Mouse (Mus musculus): ENCODE data around the gene Gbp8. TPM values are rescaled to one million over a fixed set of nuclear protein-coding genes. Genes with fewer than 3 reads are reported as not detected.
"Not testable (repeated sequence)": the region's sequence is repeated elsewhere in the genome, so short reads cannot be mapped to it uniquely, and the experiment has no call there.

Gbp8 gene
- polyA plus RNA-seq, 1 experiment from 2014 or later, result 1.5 TPM

DNA sequence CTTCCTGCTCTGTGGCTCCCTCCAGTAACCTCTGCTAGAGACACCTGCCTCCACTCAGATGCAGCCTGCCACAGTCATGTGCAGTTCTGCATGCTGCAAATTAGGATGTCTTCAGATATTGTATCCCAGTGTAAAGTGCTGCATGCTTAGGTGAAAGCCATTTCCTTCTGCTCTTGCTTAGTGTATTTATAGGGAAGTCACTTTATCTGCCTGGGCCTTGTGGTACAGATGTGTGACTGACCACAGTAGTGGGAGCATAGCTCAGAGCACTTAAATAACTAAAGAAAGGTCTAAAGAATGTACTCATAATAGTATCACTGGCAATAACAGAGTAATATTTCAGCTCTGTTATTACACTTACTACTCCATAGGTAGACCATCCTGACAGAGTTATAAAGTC lies 57.4 kb downstream of the Gbp8 start:
- Histone ChIP-seq H3K4me2 (replicated peaks; ENCODE audit: low read depth) (no peak overlapping the region), H3K27me3 (replicated peaks; ENCODE audit: control insufficient read depth, insufficient read depth, low read length) (no peaks in the 10 kb centered on the region), H3K27ac (ENCODE audit: low read depth, low read length) (no peak overlapping the region), H3K4me3 (ENCODE audit: low read depth, low read length) (no peak overlapping the region), H3K9me3 (ENCODE audit: control insufficient read depth) (0 out of 2 replicates have a peak, but pooled peaks cover 3% of the 10 kb centered on the region), H3K36me3 (ENCODE audit: control insufficient read depth, insufficient read depth) (no peaks in the 10 kb centered on the region), H3K4me1 (replicated peaks; ENCODE audit: control insufficient read depth, insufficient read depth, low read length) (no peaks in the 10 kb centered on the region), H3K9ac (ENCODE audit: low read depth, low read length) (no peak overlapping the region)
- TF ChIP-seq CTCF (IDR thresholded peaks at IDR 0.05; ENCODE audit: low read depth), result no peak
- no peak for ATAC-seq

- H3K4me1 ChIP-seq (replicated peaks; ENCODE audit: control insufficient read depth, insufficient read depth, low read length); H3K36me3 ChIP-seq (ENCODE audit: control insufficient read depth, insufficient read depth); H3K9ac ChIP-seq (ENCODE audit: low read depth, low read length); H3K4me2 ChIP-seq (replicated peaks; ENCODE audit: low read depth); H3K27ac ChIP-seq (ENCODE audit: low read depth, low read length); H3K27me3 ChIP-seq (replicated peaks; ENCODE audit: control insufficient read depth, insufficient read depth, low read length); H3K4me3 ChIP-seq (ENCODE audit: low read depth, low read length); H3K9me3 ChIP-seq (ENCODE audit: control insufficient read depth); ATAC-seq: not testable (repeated sequence)
These were observed 71.0 kb downstream of the Gbp8 start for GRCm38 (mm10) chr5:105068356-105068755.

DNA sequence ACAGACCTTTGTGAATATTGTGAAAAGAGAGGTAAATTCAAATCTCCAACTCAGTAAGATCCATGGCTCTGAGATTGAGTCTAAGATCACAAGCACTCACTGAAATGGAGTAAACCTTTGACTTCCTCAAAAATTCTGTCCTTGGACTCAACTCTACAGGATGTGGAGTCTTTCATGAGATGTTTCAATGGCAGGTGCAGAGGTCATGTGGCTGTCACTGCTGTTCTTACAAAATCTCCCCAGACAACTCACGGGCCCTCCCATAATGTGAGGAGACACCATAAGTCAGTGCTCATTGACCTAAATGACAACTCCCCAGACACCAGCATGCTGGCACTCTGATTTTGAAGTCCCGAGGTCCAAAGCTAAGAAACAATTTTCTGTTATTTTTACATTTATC lies 74.9 kb downstream of the Gbp8 start:
- not testable (repeated sequence) for H3K4me1 ChIP-seq (replicated peaks; ENCODE audit: control insufficient read depth, insufficient read depth, low read length); ATAC-seq; H3K36me3 ChIP-seq (ENCODE audit: control insufficient read depth, insufficient read depth); H3K4me3 ChIP-seq (ENCODE audit: low read depth, low read length); H3K9me3 ChIP-seq (ENCODE audit: control insufficient read depth); H3K27ac ChIP-seq (ENCODE audit: low read depth, low read length); H3K27me3 ChIP-seq (replicated peaks; ENCODE audit: control insufficient read depth, insufficient read depth, low read length); H3K4me2 ChIP-seq (replicated peaks; ENCODE audit: low read depth); H3K9ac ChIP-seq (ENCODE audit: low read depth, low read length)
- WGBS, result 63% methylated on average over 2 of the region's 2 CpGs

DNA sequence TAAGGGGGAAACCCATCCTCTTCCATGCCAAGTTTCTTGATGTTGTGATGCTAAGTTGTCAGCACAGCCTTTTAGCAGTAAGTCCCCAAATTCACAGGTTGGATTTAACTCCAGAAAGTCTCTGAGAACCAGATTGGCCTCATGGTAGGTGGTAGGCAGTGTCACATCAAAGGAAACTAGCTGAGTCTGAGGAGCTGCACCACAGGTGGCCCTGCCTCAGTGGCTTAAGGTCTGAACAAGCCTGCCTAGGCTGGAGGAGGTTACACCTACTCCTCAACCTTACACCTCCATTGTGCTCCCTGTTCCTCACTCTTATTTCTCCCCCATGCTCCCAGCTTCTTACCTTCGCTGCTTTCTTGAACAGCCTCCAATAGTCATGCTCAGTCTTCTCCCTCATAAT lies 76.0 kb downstream of the Gbp8 start:
- Histone ChIP-seq H3K9me3 (ENCODE audit: control insufficient read depth) (no peaks in the 10 kb centered on the region), H3K27ac (ENCODE audit: low read depth, low read length) (no peak overlapping the region), H3K4me3 (ENCODE audit: low read depth, low read length) (no peak overlapping the region), H3K9ac (ENCODE audit: low read depth, low read length) (no peak overlapping the region), H3K27me3 (replicated peaks; ENCODE audit: control insufficient read depth, insufficient read depth, low read length) (no peaks in the 10 kb centered on the region), H3K4me1 (replicated peaks; ENCODE audit: control insufficient read depth, insufficient read depth, low read length) (no peaks in the 10 kb centered on the region), H3K36me3 (ENCODE audit: control insufficient read depth, insufficient read depth) (no peaks in the 10 kb centered on the region), H3K4me2 (replicated peaks; ENCODE audit: low read depth) (no peak overlapping the region)
- TF ChIP-seq CTCF (IDR thresholded peaks at IDR 0.05; ENCODE audit: low read depth), result no peak
- no peak for ATAC-seq
- whole genome bisulfite sequencing, result 50% methylated on average over 1 of the region's 1 CpGs

GRCm38 (mm10) chr5:105062403-105062802 lies 76.9 kb downstream of the Gbp8 start:
- not testable (repeated sequence) for H3K4me2 ChIP-seq (replicated peaks; ENCODE audit: low read depth); ATAC-seq

GRCm38 (mm10) chr5:105060224-105060623 lies 79.1 kb downstream of the Gbp8 start:
- ATAC-seq, result no peak
- 94% methylated on average over 2 of the region's 2 CpGs for WGBS

More at GRCm38 (mm10) chr5:105062403-105062802, 76.9 kb downstream of the Gbp8 start:
- H3K27me3 ChIP-seq (replicated peaks; ENCODE audit: control insufficient read depth, insufficient read depth, low read length); H3K4me3 ChIP-seq (ENCODE audit: low read depth, low read length); H3K4me1 ChIP-seq (replicated peaks; ENCODE audit: control insufficient read depth, insufficient read depth, low read length); H3K27ac ChIP-seq (ENCODE audit: low read depth, low read length); H3K9ac ChIP-seq (ENCODE audit: low read depth, low read length); H3K36me3 ChIP-seq (ENCODE audit: control insufficient read depth, insufficient read depth); H3K9me3 ChIP-seq (ENCODE audit: control insufficient read depth): not testable (repeated sequence)
- 48% methylated on average over 2 of the region's 2 CpGs for WGBS

GRCm38 (mm10) chr5:105055279-105055678 lies 84.1 kb downstream of the Gbp8 start:
- Histone ChIP-seq H3K9ac (ENCODE audit: low read depth, low read length) (no peak overlapping the region), H3K27ac (ENCODE audit: low read depth, low read length) (no peak overlapping the region), H3K4me1 (replicated peaks; ENCODE audit: control insufficient read depth, insufficient read depth, low read length) (no peaks in the 10 kb centered on the region), H3K36me3 (ENCODE audit: control insufficient read depth, insufficient read depth) (no peaks in the 10 kb centered on the region), H3K9me3 (ENCODE audit: control insufficient read depth) (no peaks in the 10 kb centered on the region), H3K4me3 (ENCODE audit: low read depth, low read length) (no peak overlapping the region), H3K4me2 (replicated peaks; ENCODE audit: low read depth) (no peak overlapping the region), H3K27me3 (replicated peaks; ENCODE audit: control insufficient read depth, insufficient read depth, low read length) (no peaks in the 10 kb centered on the region)
- 94% methylated on average over 2 of the region's 2 CpGs for WGBS
- no peak for TF ChIP-seq CTCF (IDR thresholded peaks at IDR 0.05; ENCODE audit: low read depth)
- no peak for ATAC-seq

More at GRCm38 (mm10) chr5:105060224-105060623, 79.1 kb downstream of the Gbp8 start:
- no peaks in the 10 kb centered on the region for H3K4me1 ChIP-seq (replicated peaks; ENCODE audit: control insufficient read depth, insufficient read depth, low read length)
- H3K4me3 ChIP-seq (ENCODE audit: low read depth, low read length), result no peak overlapping the region
- H3K9me3 ChIP-seq (ENCODE audit: control insufficient read depth), result no peaks in the 10 kb centered on the region
- H3K9ac ChIP-seq (ENCODE audit: low read depth, low read length), result no peak overlapping the region
- no peak for TF ChIP-seq CTCF (IDR thresholded peaks at IDR 0.05; ENCODE audit: low read depth)
- no peak overlapping the region for H3K27ac ChIP-seq (ENCODE audit: low read depth, low read length)
- no peaks in the 10 kb centered on the region for H3K27me3 ChIP-seq (replicated peaks; ENCODE audit: control insufficient read depth, insufficient read depth, low read length)
- H3K36me3 ChIP-seq (ENCODE audit: control insufficient read depth, insufficient read depth), result no peaks in the 10 kb centered on the region
- no peak overlapping the region for H3K4me2 ChIP-seq (replicated peaks; ENCODE audit: low read depth)

DNA sequence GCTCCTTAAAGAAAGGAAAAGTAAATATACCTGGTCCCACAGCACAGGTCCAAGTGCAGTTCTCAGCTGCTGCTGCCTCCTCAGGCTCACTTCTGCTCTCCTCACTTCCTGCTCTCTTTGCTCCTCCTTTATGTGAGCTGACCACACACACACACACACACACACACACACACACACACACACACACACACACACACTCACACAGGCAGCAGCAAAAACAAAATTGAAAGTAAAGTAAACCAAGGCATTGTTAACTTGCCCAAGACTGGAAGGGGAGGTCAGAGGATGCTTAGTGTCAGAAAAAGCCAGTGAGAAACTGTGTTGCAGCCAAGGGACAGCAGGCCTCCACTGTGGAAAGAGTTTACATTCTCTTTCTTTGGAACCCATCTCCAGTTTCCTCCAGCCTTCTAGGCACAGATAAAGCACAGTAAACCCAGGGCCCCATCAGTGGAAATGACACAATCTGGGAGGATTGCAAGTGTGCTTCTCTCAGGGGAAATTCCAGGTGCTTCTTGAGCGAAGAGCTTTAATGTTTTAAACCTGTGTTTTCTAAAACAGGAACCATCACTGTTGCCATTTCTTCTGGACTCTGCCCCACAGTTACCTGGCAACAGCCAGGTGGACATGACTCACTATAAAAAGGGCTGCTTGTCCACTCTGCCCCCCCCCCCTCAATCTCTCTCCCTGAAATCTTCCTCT lies 85.7 kb downstream of the Gbp8 start:
- H3K4me2 ChIP-seq (replicated peaks; ENCODE audit: low read depth); ATAC-seq; H3K27ac ChIP-seq (ENCODE audit: low read depth, low read length); H3K4me3 ChIP-seq (ENCODE audit: low read depth, low read length); H3K36me3 ChIP-seq (ENCODE audit: control insufficient read depth, insufficient read depth); H3K27me3 ChIP-seq (replicated peaks; ENCODE audit: control insufficient read depth, insufficient read depth, low read length); H3K4me1 ChIP-seq (replicated peaks; ENCODE audit: control insufficient read depth, insufficient read depth, low read length); H3K9ac ChIP-seq (ENCODE audit: low read depth, low read length); H3K9me3 ChIP-seq (ENCODE audit: control insufficient read depth): not testable (repeated sequence)
- WGBS, result 63% methylated on average over 1 of the region's 1 CpGs

Measured in intestine, postnatal 0 days (tissue).